Mouse (Mus musculus) natural killer cell, adult 2 months (primary cell): ENCODE results near the gene Ptgr1.

Experiments
- DNase-seq, 2 experiments: peaks; one replicate each; pipeline ENCODE4 v3.0.0; 2022; ENCODE audit warnings: low spot score in 2 of 2

Gene Ptgr1

GRCm38 (mm10) chr4:58990609-58991434, 3.9 kb upstream of the Ptgr1 start:
- DNase-seq, result no peak

- DNase-seq, result no peak
These were observed 2.5 kb upstream of the Ptgr1 start for GRCm38 (mm10) chr4:58989303-58989898.

- peak; percentile 80 to 85 for DNase-seq
These were observed 1.7 kb downstream of the Ptgr1 start for GRCm38 (mm10) chr4:58985157-58985648.

GRCm38 (mm10) chr4:58982806-58983205, 4.1 kb downstream of the Ptgr1 start:
- DNase-seq, result no peak

GRCm38 (mm10) chr4:58981421-58981820, 5.5 kb downstream of the Ptgr1 start:
- no peak for DNase-seq

- no peak for DNase-seq
These were observed 11.2 kb downstream of the Ptgr1 start for GRCm38 (mm10) chr4:58975711-58976110.

GRCm38 (mm10) chr4:58970678-58971077, 16.2 kb downstream of the Ptgr1 start:
- DNase-seq, result no peak

GRCm38 (mm10) chr4:58965136-58965535, 21.8 kb downstream of the Ptgr1 start:
- DNase-seq, result no peak

GRCm38 (mm10) chr4:58963271-58963670, 23.6 kb downstream of the Ptgr1 start:
- DNase-seq, result no peak

GRCm38 (mm10) chr4:58961719-58962118, 25.2 kb downstream of the Ptgr1 start:
- no peak for DNase-seq

- no peak for DNase-seq
These were observed 34.3 kb downstream of the Ptgr1 start for GRCm38 (mm10) chr4:58952630-58953029.

GRCm38 (mm10) chr4:58948391-58948790, 38.5 kb downstream of the Ptgr1 start:
- DNase-seq, result no peak

- DNase-seq, result no peak
These were observed 42.2 kb downstream of the Ptgr1 start for GRCm38 (mm10) chr4:58944695-58945094.

GRCm38 (mm10) chr4:58944206-58944553, 42.7 kb downstream of the Ptgr1 start:
- DNase-seq, result no peak

GRCm38 (mm10) chr4:58943420-58944205, 43.3 kb downstream of the Ptgr1 start, which contains the start of gene Zkscan16:
Zkscan16 (plus strand) TSS chr4:58943628.
- peak; percentile 14 to 47 for DNase-seq

- DNase-seq, result no peak
These were observed 44.0 kb downstream of the Ptgr1 start for GRCm38 (mm10) chr4:58942942-58943341.

- DNase-seq, result no peak
These were observed 45.3 kb downstream of the Ptgr1 start for GRCm38 (mm10) chr4:58941638-58942037.

GRCm38 (mm10) chr4:58935846-58936245, 51.1 kb downstream of the Ptgr1 start:
- DNase-seq, result no peak

GRCm38 (mm10) chr4:58934746-58935476, 52.0 kb downstream of the Ptgr1 start:
- peak in 1 of 2 experiments; percentile 32 for DNase-seq

- DNase-seq, result no peak
These were observed 52.6 kb downstream of the Ptgr1 start for GRCm38 (mm10) chr4:58934308-58934707.

- DNase-seq, result no peak
These were observed 54.4 kb downstream of the Ptgr1 start for GRCm38 (mm10) chr4:58932541-58932940.

- DNase-seq, result no peak
These were observed 59.3 kb downstream of the Ptgr1 start for GRCm38 (mm10) chr4:58927661-58928060.
